Mouse (Mus musculus): ENCODE results near the gene Rbm10. TPM values are rescaled to one million over a fixed set of nuclear protein-coding genes. Genes with fewer than 3 reads are reported as not detected.

Rbm10 gene
- polyA plus RNA-seq, 1 experiment from 2014 or later = 58.0 TPM

Other genes starting within 250 kb of the Rbm10 start
- gene Jade3, start 191.8 kb upstream of the Rbm10 start, polyA plus RNA-seq (2015; fragmentation: Nextera tagmentation; extraction: Ambion mirVana) = 4.9 and 5.8 TPM in 2 replicates
- 0.25 and 0.39 TPM in 2 replicates for gene Rgn, start 67.7 kb upstream of the Rbm10 start, polyA plus RNA-seq (2015; fragmentation: Nextera tagmentation; extraction: Ambion mirVana)
- 238 and 249 TPM in 2 replicates for gene Ndufb11, start 116 bp downstream of the Rbm10 start, polyA plus RNA-seq (2015; fragmentation: Nextera tagmentation; extraction: Ambion mirVana)
- 390 TPM in 2 replicates for gene Uba1, start 40.8 kb downstream of the Rbm10 start, polyA plus RNA-seq (2015; fragmentation: Nextera tagmentation; extraction: Ambion mirVana)
- 145 and 146 TPM in 2 replicates for gene Cdk16, start 70.5 kb downstream of the Rbm10 start, polyA plus RNA-seq (2015; fragmentation: Nextera tagmentation; extraction: Ambion mirVana)
- gene Usp11, start 86.4 kb downstream of the Rbm10 start, polyA plus RNA-seq (2015; fragmentation: Nextera tagmentation; extraction: Ambion mirVana) = 91.5 and 94.7 TPM in 2 replicates
- 268 and 277 TPM in 2 replicates for gene Araf, start 180.3 kb downstream of the Rbm10 start, polyA plus RNA-seq (2015; fragmentation: Nextera tagmentation; extraction: Ambion mirVana)

Measured in neural tube, embryonic 13.5 days (tissue).